Mouse (Mus musculus): Measurements from ENCODE around the gene Plcg1. TPM values are rescaled to one million over a fixed set of nuclear protein-coding genes. Genes with fewer than 3 reads are reported as not detected.

Gene Plcg1
- polyA plus RNA-seq, 1 experiment = 40.6 TPM

DNA sequence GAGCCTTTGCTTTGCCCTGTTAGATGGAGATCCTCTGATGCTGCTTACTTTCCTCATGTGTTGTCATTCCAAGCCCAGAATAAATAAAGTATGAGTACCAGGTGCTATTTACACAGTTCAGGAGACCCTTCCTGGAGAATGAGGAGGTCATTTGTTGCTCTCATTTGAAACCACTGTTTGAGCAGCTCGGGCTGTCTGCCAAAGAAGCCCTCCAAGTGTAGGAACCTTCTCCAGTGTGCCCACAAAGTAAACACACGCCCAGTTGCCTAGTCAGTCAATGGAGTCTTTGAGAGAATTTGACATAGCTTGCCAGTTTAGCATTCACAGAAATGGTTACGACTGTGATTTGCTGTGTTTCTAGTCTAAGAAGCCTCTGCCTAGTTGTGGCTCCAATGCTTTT lies 12.3 kb upstream of the Plcg1 start:
- no peak for TF ChIP-seq CTCF (IDR thresholded peaks at IDR 0.05; ENCODE audit: extremely low read depth, insufficient read depth, insufficient read length, insufficient replicate concordance)
- TF ChIP-seq POLR2A (IDR thresholded peaks at IDR 0.05; ENCODE audit: low read depth, low read length) = no peak
- 92% methylated on average over 3 of the region's 3 CpGs for WGBS
- Histone ChIP-seq H3K27ac (ENCODE audit: insufficient read depth, low read length) (no peak overlapping the region), H3K4me1 (ENCODE audit: control insufficient read depth, insufficient read depth, insufficient read length) (no peaks in the 10 kb centered on the region), H3K27me3 (ENCODE audit: control insufficient read depth, insufficient read depth, low read length) (no peaks in the 10 kb centered on the region), H3K36me3 (ENCODE audit: control insufficient read depth, insufficient read depth, low read length) (peaks cover 34% of the 10 kb centered on the region), H3K4me3 (ENCODE audit: extremely low read depth, insufficient read depth, insufficient read length) (no peak overlapping the region)
- DNase-seq (ENCODE audit: low read depth in 1 of 2, low spot score in 2 of 2) = no peak

DNA sequence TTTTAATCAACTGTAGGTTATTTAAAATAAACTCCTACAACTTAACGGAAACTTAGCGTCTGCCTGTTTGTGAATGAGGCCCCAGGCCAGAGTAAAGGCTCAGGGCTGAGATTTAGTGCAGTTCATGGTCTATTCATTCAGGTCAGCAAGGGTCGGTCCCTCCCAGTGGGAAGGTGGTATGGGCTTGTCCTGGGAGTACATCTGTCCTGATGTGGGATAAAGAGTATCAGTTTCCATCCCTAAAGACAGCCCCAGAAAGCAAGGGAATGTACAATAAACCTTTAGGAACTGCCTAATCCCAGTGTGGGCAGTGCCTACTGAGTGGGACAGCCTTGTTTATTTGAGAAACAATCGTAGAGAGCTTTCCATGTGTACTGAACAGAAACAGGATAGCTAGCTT lies 8.4 kb upstream of the Plcg1 start:
- WGBS = 94% methylated on average over 4 of the region's 4 CpGs
- H3K27ac ChIP-seq (ENCODE audit: insufficient read depth, low read length) = no peak overlapping the region
- no peak overlapping the region for H3K4me3 ChIP-seq (ENCODE audit: extremely low read depth, insufficient read depth, insufficient read length)
- no peak for DNase-seq (ENCODE audit: low read depth in 1 of 2, low spot score in 2 of 2)
- H3K36me3 ChIP-seq (ENCODE audit: control insufficient read depth, insufficient read depth, low read length) = peaks cover 20% of the 10 kb centered on the region
- no peaks in the 10 kb centered on the region for H3K4me1 ChIP-seq (ENCODE audit: control insufficient read depth, insufficient read depth, insufficient read length)
- H3K27me3 ChIP-seq (ENCODE audit: control insufficient read depth, insufficient read depth, low read length) = no peaks in the 10 kb centered on the region
- TF ChIP-seq CTCF (IDR thresholded peaks at IDR 0.05; ENCODE audit: extremely low read depth, insufficient read depth, insufficient read length, insufficient replicate concordance) (no peak), POLR2A (IDR thresholded peaks at IDR 0.05; ENCODE audit: low read depth, low read length) (no peak)

DNA sequence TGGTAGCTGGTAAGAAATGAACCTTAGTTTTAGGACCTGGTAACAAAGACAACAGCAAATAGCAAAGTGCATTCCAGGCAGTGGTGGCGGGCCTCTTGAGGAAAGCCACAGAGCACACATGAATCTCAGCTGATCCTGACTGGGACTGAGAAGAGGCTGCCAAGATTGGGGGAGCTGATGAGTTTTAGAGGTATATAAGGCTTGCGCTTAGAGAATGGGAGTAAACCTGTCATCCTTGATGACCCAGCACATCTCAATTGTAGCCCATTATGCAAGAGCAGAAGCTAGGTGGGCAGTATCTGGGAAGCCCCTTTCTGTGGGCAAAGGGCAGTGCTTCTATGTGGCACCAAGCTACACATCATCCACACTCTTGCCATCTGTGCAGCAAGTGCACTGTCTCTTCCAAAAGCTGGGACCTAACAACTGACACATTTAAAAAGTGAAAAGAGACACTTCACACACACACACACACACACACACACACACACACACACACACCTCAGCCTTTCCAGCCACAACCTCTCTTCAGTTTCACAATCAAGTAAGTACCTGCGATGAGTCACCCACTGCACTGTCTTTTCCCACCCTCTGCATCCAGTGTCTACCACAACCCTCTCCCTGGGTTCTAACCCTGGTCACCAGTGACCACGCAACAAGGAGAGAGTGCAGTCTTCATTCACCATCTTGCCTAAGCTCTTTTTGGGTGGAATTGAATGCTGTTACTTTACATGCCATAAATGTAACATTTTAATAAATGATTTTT lies 7.3 kb upstream of the Plcg1 start:
- Histone ChIP-seq H3K36me3 (ENCODE audit: control insufficient read depth, insufficient read depth, low read length) (peaks cover 19% of the 10 kb centered on the region), H3K4me3 (ENCODE audit: extremely low read depth, insufficient read depth, insufficient read length) (no peak overlapping the region), H3K27ac (ENCODE audit: insufficient read depth, low read length) (no peak overlapping the region), H3K27me3 (ENCODE audit: control insufficient read depth, insufficient read depth, low read length) (no peaks in the 10 kb centered on the region), H3K4me1 (ENCODE audit: control insufficient read depth, insufficient read depth, insufficient read length) (no peaks in the 10 kb centered on the region)
- DNase-seq (ENCODE audit: low read depth in 1 of 2, low spot score in 2 of 2) = no peak
- 89% methylated on average over 4 of the region's 4 CpGs for WGBS
- TF ChIP-seq POLR2A (IDR thresholded peaks at IDR 0.05; ENCODE audit: low read depth, low read length) = no peak
- TF ChIP-seq CTCF (IDR thresholded peaks at IDR 0.05; ENCODE audit: extremely low read depth, insufficient read depth, insufficient read length, insufficient replicate concordance) = no peak

DNA sequence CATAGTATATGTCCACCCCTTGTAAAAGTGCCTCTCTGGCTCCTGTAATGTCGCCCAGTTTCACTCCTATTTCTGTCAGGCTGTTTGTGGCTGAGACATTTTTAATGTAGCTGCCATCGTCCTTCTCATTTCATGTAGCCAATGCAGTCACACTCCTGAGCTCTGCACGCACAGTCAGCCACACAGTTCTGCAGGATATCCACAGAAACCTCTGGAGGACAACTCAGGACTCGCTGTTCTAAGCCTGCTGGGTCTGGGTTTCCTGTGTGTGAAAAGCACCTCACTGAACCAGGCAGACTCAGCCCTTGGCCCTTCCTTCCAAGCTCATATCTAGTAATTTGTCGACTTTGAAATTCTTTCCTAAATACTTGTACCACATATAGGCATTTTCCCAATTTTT lies 6.6 kb upstream of the Plcg1 start:
- WGBS = 76% methylated on average over 5 of the region's 5 CpGs
- DNase-seq (ENCODE audit: low read depth in 1 of 2, low spot score in 2 of 2) = no peak
- no peak overlapping the region for H3K27ac ChIP-seq (ENCODE audit: insufficient read depth, low read length)
- H3K4me1 ChIP-seq (ENCODE audit: control insufficient read depth, insufficient read depth, insufficient read length) = no peaks in the 10 kb centered on the region
- no peaks in the 10 kb centered on the region for H3K27me3 ChIP-seq (ENCODE audit: control insufficient read depth, insufficient read depth, low read length)
- TF ChIP-seq POLR2A (IDR thresholded peaks at IDR 0.05; ENCODE audit: low read depth, low read length) = no peak
- TF ChIP-seq CTCF (IDR thresholded peaks at IDR 0.05; ENCODE audit: extremely low read depth, insufficient read depth, insufficient read length, insufficient replicate concordance) = no peak
- H3K36me3 ChIP-seq (ENCODE audit: control insufficient read depth, insufficient read depth, low read length) = peaks cover 15% of the 10 kb centered on the region
- no peak overlapping the region for H3K4me3 ChIP-seq (ENCODE audit: extremely low read depth, insufficient read depth, insufficient read length)

DNA sequence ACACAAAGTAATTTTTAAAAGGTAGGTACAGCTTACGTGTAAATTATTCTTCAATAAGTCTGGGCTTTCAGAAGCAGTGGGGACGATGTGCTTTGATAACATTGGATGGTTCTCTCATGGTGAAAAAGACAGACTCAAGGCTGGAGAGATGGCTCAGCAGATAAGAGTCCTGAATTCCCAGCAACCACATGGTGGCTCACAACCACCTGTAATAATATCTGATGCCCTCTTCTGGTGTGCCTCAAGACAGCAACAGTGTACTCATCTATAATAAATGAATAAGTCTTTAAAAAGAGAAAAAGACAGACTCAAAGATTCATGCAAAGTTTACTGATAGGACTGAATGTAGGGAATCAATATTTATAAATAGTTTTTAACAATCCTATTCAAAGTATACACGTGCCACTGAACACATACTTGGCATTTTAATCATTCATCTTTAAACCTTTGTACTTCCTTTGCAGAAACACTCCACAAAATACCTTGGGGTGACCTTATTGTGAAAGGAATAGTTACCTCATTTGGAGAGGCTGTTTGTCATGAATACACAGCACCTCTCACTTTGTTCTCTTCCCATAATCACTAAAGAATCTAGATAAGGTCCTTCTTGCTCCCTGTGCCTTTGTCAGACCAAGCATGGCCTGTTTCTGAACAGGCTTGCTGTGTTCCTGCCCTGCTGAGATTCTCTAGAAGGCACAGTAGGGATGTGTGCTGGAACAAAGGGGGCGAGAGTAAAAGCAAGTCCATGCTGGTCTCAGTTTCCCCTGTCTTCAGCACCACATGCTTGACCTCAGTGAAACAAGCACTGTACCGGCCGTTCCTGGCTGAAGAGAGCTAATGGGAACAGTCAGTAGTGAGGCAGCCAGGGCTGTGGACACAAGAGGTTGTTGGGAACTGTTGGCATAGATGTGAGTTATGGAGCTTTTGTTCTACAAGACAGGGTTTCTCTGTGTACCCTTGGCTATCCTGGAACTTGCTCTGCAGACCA lies 4.9 kb upstream of the Plcg1 start:
- TF ChIP-seq CTCF (IDR thresholded peaks at IDR 0.05; ENCODE audit: extremely low read depth, insufficient read depth, insufficient read length, insufficient replicate concordance) (no peak), POLR2A (IDR thresholded peaks at IDR 0.05; ENCODE audit: low read depth, low read length) (no peak)
- DNase-seq (ENCODE audit: low read depth in 1 of 2, low spot score in 2 of 2) = no peak
- H3K27ac ChIP-seq (ENCODE audit: insufficient read depth, low read length) = no peak overlapping the region
- H3K27me3 ChIP-seq (ENCODE audit: control insufficient read depth, insufficient read depth, low read length) = no peaks in the 10 kb centered on the region
- no peak overlapping the region for H3K4me3 ChIP-seq (ENCODE audit: extremely low read depth, insufficient read depth, insufficient read length)
- peaks cover 7% of the 10 kb centered on the region for H3K36me3 ChIP-seq (ENCODE audit: control insufficient read depth, insufficient read depth, low read length)
- WGBS = 94% methylated on average over 6 of the region's 6 CpGs
- H3K4me1 ChIP-seq (ENCODE audit: control insufficient read depth, insufficient read depth, insufficient read length) = no peaks in the 10 kb centered on the region; the same call in 1 of the 2 replicates

DNA sequence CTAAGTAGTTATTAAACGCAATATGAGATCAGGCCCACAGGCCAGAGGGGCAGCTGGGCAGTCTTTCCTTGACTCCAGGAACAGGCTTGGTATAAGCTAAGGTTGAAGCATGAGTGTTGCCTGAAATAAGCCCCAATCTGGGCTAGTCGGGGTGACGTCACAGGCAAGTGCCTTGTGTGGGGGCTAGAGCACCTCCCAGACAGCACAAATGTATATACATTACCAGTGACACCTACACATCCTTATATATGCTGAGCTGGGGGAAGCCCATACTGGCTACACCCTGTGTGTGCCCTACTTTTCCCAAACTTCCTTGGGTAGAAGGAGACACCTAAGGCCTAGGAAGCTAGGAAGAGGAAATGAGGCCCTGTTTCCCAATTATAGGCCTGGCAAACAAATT lies 2.1 kb upstream of the Plcg1 start:
- H3K27me3 ChIP-seq (ENCODE audit: control insufficient read depth, insufficient read depth, low read length) = no peaks in the 10 kb centered on the region
- no peak for DNase-seq (ENCODE audit: low read depth in 1 of 2, low spot score in 2 of 2)
- 89% methylated on average over 3 of the region's 3 CpGs for WGBS
- peaks cover 3% of the 10 kb centered on the region for H3K4me1 ChIP-seq (ENCODE audit: control insufficient read depth, insufficient read depth, insufficient read length)
- H3K36me3 ChIP-seq (ENCODE audit: control insufficient read depth, insufficient read depth, low read length) = no peaks in the 10 kb centered on the region; the same call in 1 of the 2 replicates
- no peak overlapping the region for H3K27ac ChIP-seq (ENCODE audit: insufficient read depth, low read length)
- TF ChIP-seq CTCF (IDR thresholded peaks at IDR 0.05; ENCODE audit: extremely low read depth, insufficient read depth, insufficient read length, insufficient replicate concordance) = no peak
- TF ChIP-seq POLR2A (IDR thresholded peaks at IDR 0.05; ENCODE audit: low read depth, low read length) = no peak
- no peak overlapping the region for H3K4me3 ChIP-seq (ENCODE audit: extremely low read depth, insufficient read depth, insufficient read length)

All from spleen, adult 2 months (tissue).